Mouse (Mus musculus) liver, postnatal 0 days (tissue): ENCODE results near the gene Gorasp1. TPM values are rescaled to one million over a fixed set of nuclear protein-coding genes. Genes with fewer than 3 reads are reported as not detected.

Source experiments
- ATAC-seq: fragments of 200-750 bp; cut with Nextera tagmentation; 2 replicates; pipeline ENCODE4 v1.8.0; 2017; ENCODE audit warnings: mild to moderate bottlenecking, moderate library complexity
- DNase-seq: peaks from one replicate; pipeline ENCODE4 v3.0.0-alpha.2; 2016
- H3K27ac ChIP-seq: fragments of 300-500 bp; sonication (generic); 2 replicates; pipeline ENCODE4 v1.5.1; 2014; ENCODE audit warnings: antibody characterized with exemption, moderate library complexity, mild to moderate bottlenecking, low read depth
- H3K27me3 ChIP-seq: fragments of 300-500 bp; sonication (generic); 2 replicates; pipeline ENCODE4 v1.6.1; 2014; ENCODE audit warnings: low read length, control low read depth, mixed read lengths; ENCODE audit not compliant: insufficient read depth
- H3K36me3 ChIP-seq: fragments of 300-500 bp; sonication (generic); replicated peaks from 2 replicates; pipeline ENCODE4 v1.6.1; 2014; ENCODE audit warnings: mild to moderate bottlenecking, control low read depth, low read length, moderate library complexity, mixed read lengths; ENCODE audit not compliant: insufficient read depth
- H3K4me1 ChIP-seq: fragments of 300-500 bp; sonication (generic); 2 replicates; pipeline ENCODE4 v1.6.1; 2014; ENCODE audit warnings: antibody characterized with exemption, mild to moderate bottlenecking, control low read depth; ENCODE audit not compliant: insufficient read depth
- H3K4me2 ChIP-seq: fragments of 300-500 bp; sonication (generic); 2 replicates; pipeline ENCODE4 v1.6.1; 2014; ENCODE audit warnings: low read depth, mild to moderate bottlenecking, low read length, moderate library complexity, mixed read lengths
- H3K4me3 ChIP-seq: fragments of 300-500 bp; sonication (generic); 2 replicates; pipeline ENCODE4 v1.5.1; 2014; ENCODE audit warnings: low read depth, low read length
- H3K9ac ChIP-seq: fragments of 300-500 bp; sonication (generic); replicated peaks from 2 replicates; pipeline ENCODE4 v1.6.1; 2014; ENCODE audit warnings: mild to moderate bottlenecking, moderate library complexity
- H3K9me3 ChIP-seq: fragments of 300-500 bp; sonication (generic); 2 replicates; pipeline ENCODE4 v1.6.1; 2016; ENCODE audit warnings: mild to moderate bottlenecking, control low read depth, low read length, mixed read lengths
- CTCF ChIP-seq: sonication (generic); IDR thresholded peaks from 2 replicates; pipeline ENCODE4 v1.5.1; 2016; ENCODE audit warnings: antibody characterized with exemption, low read depth
- EP300 ChIP-seq: IDR thresholded peaks from 2 replicates; pipeline ENCODE4 v1.6.1; 2016; ENCODE audit warnings: antibody characterized with exemption, low read depth, mild to moderate bottlenecking
- WGBS: fragments of 180-500 bp; shearing (Covaris S2); extraction: QIAGEN DNeasy Blood & Tissue Kit; methylation state at CpG from one replicate; pipeline ENCODE4 v1.1.7; 2014; ENCODE audit not compliant: insufficient replicate concordance; 5-methylcytosine and 5-hydroxymethylcytosine counted together
- polyA plus RNA-seq: library from polyadenylated mRNA; unstranded; fragments of >200 nt; fragmentation: Nextera tagmentation; extraction: Ambion mirVana; gene quantifications from 2 replicates; pipeline ENCODE4 v1.2.1, GENCODE M21; 2015

The Gorasp1 gene
- polyA plus RNA-seq, 1 experiment from 2014 or later: 8.8 TPM

- TF ChIP-seq EP300: no peak
- no peak for TF ChIP-seq CTCF
- no peaks in the 10 kb centered on the region for H3K27me3 ChIP-seq
- H3K4me2 ChIP-seq: peak overlapping the region; percentile 55
- H3K9ac ChIP-seq: peak overlapping the region; percentile 52
- DNase-seq (peak; percentile 40), ATAC-seq (no peak)
- no peaks in the 10 kb centered on the region for H3K9me3 ChIP-seq
- 22% methylated on average over 9 of the region's 9 CpGs for WGBS
- H3K27ac ChIP-seq: peak overlapping the region; percentile 71
- H3K4me3 ChIP-seq: peak overlapping the region; percentile 33
- H3K36me3 ChIP-seq: peaks cover 21% of the 10 kb centered on the region
- peaks cover 51% of the 10 kb centered on the region for H3K4me1 ChIP-seq
Observed at GRCm38 (mm10) chr9:119978151-119978810, 40.9 kb upstream of the Gorasp1 start.

- H3K9me3 ChIP-seq: no peaks in the 10 kb centered on the region
- TF ChIP-seq CTCF (no peak), EP300 (no peak)
- WGBS: 29% methylated on average over 5 of the region's 5 CpGs
- peaks cover 51% of the 10 kb centered on the region for H3K4me1 ChIP-seq
- peak overlapping the region; percentile 52; the same call in 1 of the 2 replicates for H3K9ac ChIP-seq
- no peak for DNase-seq
- peak overlapping the region; percentile 71 for H3K27ac ChIP-seq
- no peaks in the 10 kb centered on the region for H3K27me3 ChIP-seq
- peaks cover 28% of the 10 kb centered on the region for H3K36me3 ChIP-seq
- no peak for ATAC-seq
- peak overlapping the region; percentile 55 for H3K4me2 ChIP-seq
- H3K4me3 ChIP-seq: peak overlapping the region; percentile 33
Observed at GRCm38 (mm10) chr9:119977557-119978060, 40.2 kb upstream of the Gorasp1 start.

GRCm38 (mm10) chr9:119976704-119977556, 39.6 kb upstream of the Gorasp1 start:
- H3K4me3 ChIP-seq: peak overlapping the region; percentile 33

GRCm38 (mm10) chr9:119975286-119975685, 37.9 kb upstream of the Gorasp1 start:
- ATAC-seq (no peak), DNase-seq (no peak)
- H3K4me2 ChIP-seq: no peak overlapping the region
- H3K9ac ChIP-seq: no peak overlapping the region
- TF ChIP-seq CTCF: no peak
- no peak for TF ChIP-seq EP300
- 82% methylated on average over 4 of the region's 4 CpGs for WGBS
- H3K9me3 ChIP-seq: no peaks in the 10 kb centered on the region
- no peak overlapping the region for H3K4me3 ChIP-seq
- no peak overlapping the region for H3K27ac ChIP-seq
- no peaks in the 10 kb centered on the region for H3K27me3 ChIP-seq
- H3K4me1 ChIP-seq: peaks cover 48% of the 10 kb centered on the region
- H3K36me3 ChIP-seq: peaks cover 42% of the 10 kb centered on the region

More at GRCm38 (mm10) chr9:119976704-119977556, 39.6 kb upstream of the Gorasp1 start:
- Histone ChIP-seq H3K36me3 (peaks cover 35% of the 10 kb centered on the region), H3K4me1 (peaks cover 50% of the 10 kb centered on the region), H3K27ac (peak overlapping the region; percentile 71), H3K27me3 (no peaks in the 10 kb centered on the region), H3K9me3 (no peaks in the 10 kb centered on the region), H3K9ac (peak overlapping the region; percentile 52), H3K4me2 (peak overlapping the region; percentile 55)
- TF ChIP-seq EP300: no peak
- no peak for TF ChIP-seq CTCF
- no peak for DNase-seq
- 0 out of 2 replicates have a peak, but pooled peaks have one; percentile 1 for ATAC-seq
- 16% methylated on average over 17 of the region's 17 CpGs for WGBS

- TF ChIP-seq CTCF (peak; percentile 37; the same call in 1 of the 2 replicates), EP300 (no peak)
- Histone ChIP-seq H3K4me2 (no peak overlapping the region), H3K27me3 (no peaks in the 10 kb centered on the region), H3K9ac (no peak overlapping the region), H3K36me3 (peaks cover 42% of the 10 kb centered on the region), H3K27ac (no peak overlapping the region), H3K4me1 (peaks cover 43% of the 10 kb centered on the region), H3K4me3 (no peak overlapping the region), H3K9me3 (no peaks in the 10 kb centered on the region)
- 74% methylated on average over 5 of the region's 5 CpGs for WGBS
- ATAC-seq: no peak
- no peak for DNase-seq
Observed at GRCm38 (mm10) chr9:119974609-119975008, 37.2 kb upstream of the Gorasp1 start.
